Mouse (Mus musculus) hindbrain, embryonic 13.5 days (tissue): ENCODE results near the gene Slc19a3. TPM values are rescaled to one million over a fixed set of nuclear protein-coding genes. Genes with fewer than 3 reads are reported as not detected.
A peak's percentile ranks its signal among the peaks of the same experiment; 100 is the strongest.

Experiments
- ATAC-seq: fragments of 200-750 bp; cut with Nextera tagmentation; 2 replicates; pipeline ENCODE4 v1.8.0; 2017; ENCODE audit warnings: moderate TSS enrichment; ENCODE audit not compliant: low FRiP score
- H3K27ac ChIP-seq: fragments of 300-500 bp; sonication (generic); 2 replicates; pipeline ENCODE4 v1.5.1; 2015; ENCODE audit warnings: inconsistent platforms, mild to moderate bottlenecking, moderate library complexity
- H3K27me3 ChIP-seq: fragments of 300-500 bp; sonication (generic); 2 replicates; pipeline ENCODE4 v1.6.1; 2015; ENCODE audit warnings: mild to moderate bottlenecking, inconsistent platforms
- H3K36me3 ChIP-seq: fragments of 300-500 bp; sonication (generic); 2 replicates; pipeline ENCODE4 v1.6.1; 2015; ENCODE audit warnings: mild to moderate bottlenecking, inconsistent platforms
- H3K4me1 ChIP-seq: fragments of 300-500 bp; sonication (generic); replicated peaks from 2 replicates; pipeline ENCODE4 v1.6.1; 2015; ENCODE audit warnings: inconsistent platforms
- H3K4me2 ChIP-seq: fragments of 300-500 bp; sonication (generic); 2 replicates; pipeline ENCODE4 v1.6.1; 2015; ENCODE audit warnings: inconsistent platforms, mild to moderate bottlenecking, moderate library complexity
- H3K4me3 ChIP-seq: fragments of 300-500 bp; sonication (generic); 2 replicates; pipeline ENCODE4 v1.5.1; 2015; ENCODE audit warnings: mild to moderate bottlenecking, inconsistent platforms
- H3K9ac ChIP-seq: fragments of 300-500 bp; sonication (generic); 2 replicates; pipeline ENCODE4 v1.6.1; 2015; ENCODE audit warnings: mild to moderate bottlenecking, inconsistent platforms
- H3K9me3 ChIP-seq: fragments of 300-500 bp; sonication (generic); 2 replicates; pipeline ENCODE4 v1.6.1; 2016; ENCODE audit warnings: inconsistent platforms
- WGBS: fragments of 180-500 bp; shearing (Covaris S2); methylation state at CpG from one replicate; pipeline ENCODE4 v1.1.7; 2015; 5-methylcytosine and 5-hydroxymethylcytosine counted together
- polyA plus RNA-seq: library from polyadenylated mRNA; unstranded; fragments of >200 nt; fragmentation: Nextera tagmentation; extraction: Ambion mirVana; gene quantifications from 2 replicates; pipeline ENCODE4 v1.2.1, GENCODE M21; 2015

Gene Slc19a3
- polyA plus RNA-seq, 1 experiment from 2014 or later = 0.64 TPM

GRCm38 (mm10) chr1:82993947-82994346 lies 44.3 kb downstream of the Slc19a3 start:
- ATAC-seq = no peak
- Histone ChIP-seq H3K9ac (no peak overlapping the region), H3K9me3 (no peaks in the 10 kb centered on the region), H3K4me2 (no peak overlapping the region), H3K36me3 (no peaks in the 10 kb centered on the region), H3K27me3 (no peaks in the 10 kb centered on the region), H3K4me3 (no peak overlapping the region), H3K4me1 (no peaks in the 10 kb centered on the region), H3K27ac (no peak overlapping the region)
- WGBS = 77% methylated on average over 3 of the region's 3 CpGs

- Histone ChIP-seq H3K36me3 (no peaks in the 10 kb centered on the region), H3K27me3 (no peaks in the 10 kb centered on the region), H3K27ac (no peak overlapping the region), H3K9ac (no peak overlapping the region), H3K4me3 (no peak overlapping the region), H3K4me1 (no peaks in the 10 kb centered on the region), H3K4me2 (no peak overlapping the region), H3K9me3 (no peaks in the 10 kb centered on the region)
- WGBS = 93% methylated on average over 6 of the region's 6 CpGs
- ATAC-seq = no peak
Measured at GRCm38 (mm10) chr1:82992093-82992492, 46.2 kb downstream of the Slc19a3 start.

GRCm38 (mm10) chr1:82991596-82991995 lies 46.7 kb downstream of the Slc19a3 start:
- Histone ChIP-seq H3K4me2 (no peak overlapping the region), H3K9me3 (no peaks in the 10 kb centered on the region), H3K4me1 (no peaks in the 10 kb centered on the region), H3K9ac (no peak overlapping the region), H3K4me3 (no peak overlapping the region), H3K36me3 (no peaks in the 10 kb centered on the region), H3K27me3 (no peaks in the 10 kb centered on the region), H3K27ac (no peak overlapping the region)
- 79% methylated on average over 3 of the region's 3 CpGs for WGBS
- no peak for ATAC-seq

- Histone ChIP-seq H3K27ac (no peak overlapping the region), H3K9me3 (no peaks in the 10 kb centered on the region), H3K4me1 (no peaks in the 10 kb centered on the region), H3K4me3 (no peak overlapping the region), H3K9ac (no peak overlapping the region), H3K27me3 (no peaks in the 10 kb centered on the region), H3K4me2 (no peak overlapping the region), H3K36me3 (no peaks in the 10 kb centered on the region)
- no peak for ATAC-seq
- WGBS = 75% methylated on average over 4 of the region's 4 CpGs
Measured at GRCm38 (mm10) chr1:82991062-82991461, 47.2 kb downstream of the Slc19a3 start.

GRCm38 (mm10) chr1:82987530-82988198 lies 50.6 kb downstream of the Slc19a3 start:
- no peak overlapping the region for H3K9ac ChIP-seq
- peak; percentile 69 for ATAC-seq
- no peaks in the 10 kb centered on the region for H3K36me3 ChIP-seq
- no peak overlapping the region for H3K4me2 ChIP-seq
- H3K27me3 ChIP-seq = no peaks in the 10 kb centered on the region
- H3K4me3 ChIP-seq = no peak overlapping the region
- no peak overlapping the region for H3K27ac ChIP-seq
- 39% methylated on average over 4 of the region's 4 CpGs for whole genome bisulfite sequencing
- no peaks in the 10 kb centered on the region for H3K4me1 ChIP-seq
- H3K9me3 ChIP-seq = peaks cover 7% of the 10 kb centered on the region

GRCm38 (mm10) chr1:82986738-82987137 lies 51.5 kb downstream of the Slc19a3 start:
- H3K36me3 ChIP-seq = no peaks in the 10 kb centered on the region
- WGBS = 93% methylated on average over 6 of the region's 6 CpGs
- no peaks in the 10 kb centered on the region for H3K27me3 ChIP-seq
- H3K4me1 ChIP-seq = no peaks in the 10 kb centered on the region
- no peak overlapping the region for H3K4me2 ChIP-seq
- no peak for ATAC-seq
- no peak overlapping the region for H3K9ac ChIP-seq
- H3K9me3 ChIP-seq = peaks cover 7% of the 10 kb centered on the region
- no peak overlapping the region for H3K4me3 ChIP-seq
- H3K27ac ChIP-seq = no peak overlapping the region

- Histone ChIP-seq H3K27me3 (no peaks in the 10 kb centered on the region), H3K9ac (no peak overlapping the region), H3K9me3 (no peaks in the 10 kb centered on the region), H3K36me3 (no peaks in the 10 kb centered on the region), H3K4me1 (no peaks in the 10 kb centered on the region), H3K4me3 (no peak overlapping the region), H3K27ac (no peak overlapping the region), H3K4me2 (no peak overlapping the region)
- ATAC-seq = no peak
Measured at GRCm38 (mm10) chr1:82977840-82978239, 60.4 kb downstream of the Slc19a3 start.

- Histone ChIP-seq H3K4me1 (no peaks in the 10 kb centered on the region), H3K27ac (no peak overlapping the region), H3K4me2 (no peak overlapping the region), H3K36me3 (no peaks in the 10 kb centered on the region), H3K9me3 (no peaks in the 10 kb centered on the region), H3K9ac (no peak overlapping the region), H3K27me3 (no peaks in the 10 kb centered on the region), H3K4me3 (no peak overlapping the region)
- ATAC-seq = no peak
- WGBS = 92% methylated on average over 5 of the region's 5 CpGs
Measured at GRCm38 (mm10) chr1:82975750-82976149, 62.5 kb downstream of the Slc19a3 start.

GRCm38 (mm10) chr1:82974342-82974741 lies 63.9 kb downstream of the Slc19a3 start:
- H3K9ac ChIP-seq = no peak overlapping the region
- H3K27ac ChIP-seq = no peak overlapping the region
- ATAC-seq = no peak
- 93% methylated on average over 9 of the region's 9 CpGs for WGBS
- H3K4me1 ChIP-seq = no peaks in the 10 kb centered on the region
- no peaks in the 10 kb centered on the region for H3K27me3 ChIP-seq
- no peak overlapping the region for H3K4me3 ChIP-seq
- no peak overlapping the region for H3K4me2 ChIP-seq
- no peaks in the 10 kb centered on the region for H3K36me3 ChIP-seq
- H3K9me3 ChIP-seq = no peaks in the 10 kb centered on the region

GRCm38 (mm10) chr1:82973901-82974300 lies 64.3 kb downstream of the Slc19a3 start:
- no peaks in the 10 kb centered on the region for H3K36me3 ChIP-seq
- ATAC-seq = no peak
- no peaks in the 10 kb centered on the region for H3K4me1 ChIP-seq
- no peak overlapping the region for H3K4me2 ChIP-seq
- no peaks in the 10 kb centered on the region for H3K27me3 ChIP-seq
- H3K27ac ChIP-seq = no peak overlapping the region
- H3K9me3 ChIP-seq = no peaks in the 10 kb centered on the region
- 71% methylated on average over 6 of the region's 6 CpGs for WGBS
- H3K4me3 ChIP-seq = no peak overlapping the region
- no peak overlapping the region for H3K9ac ChIP-seq

GRCm38 (mm10) chr1:82973244-82973643 lies 65.0 kb downstream of the Slc19a3 start:
- no peak overlapping the region for H3K4me3 ChIP-seq
- no peaks in the 10 kb centered on the region for H3K36me3 ChIP-seq
- H3K9me3 ChIP-seq = no peaks in the 10 kb centered on the region
- H3K9ac ChIP-seq = no peak overlapping the region
- H3K27ac ChIP-seq = no peak overlapping the region
- H3K4me1 ChIP-seq = no peaks in the 10 kb centered on the region
- WGBS = 80% methylated on average over 1 of the region's 1 CpGs
- no peak for ATAC-seq
- no peak overlapping the region for H3K4me2 ChIP-seq
- no peaks in the 10 kb centered on the region for H3K27me3 ChIP-seq

GRCm38 (mm10) chr1:82972046-82972445 lies 66.2 kb downstream of the Slc19a3 start:
- H3K4me1 ChIP-seq = no peaks in the 10 kb centered on the region
- no peaks in the 10 kb centered on the region for H3K9me3 ChIP-seq
- no peak overlapping the region for H3K27ac ChIP-seq
- H3K4me2 ChIP-seq = no peak overlapping the region
- H3K4me3 ChIP-seq = no peak overlapping the region
- H3K9ac ChIP-seq = no peak overlapping the region
- WGBS = 71% methylated on average over 4 of the region's 4 CpGs
- no peak for ATAC-seq
- H3K27me3 ChIP-seq = no peaks in the 10 kb centered on the region
- no peaks in the 10 kb centered on the region for H3K36me3 ChIP-seq

- ATAC-seq = peak; percentile 46; the same call in 1 of the 2 replicates
- Histone ChIP-seq H3K27me3 (no peaks in the 10 kb centered on the region), H3K9me3 (no peaks in the 10 kb centered on the region), H3K4me3 (no peak overlapping the region), H3K4me2 (no peak overlapping the region), H3K36me3 (no peaks in the 10 kb centered on the region), H3K27ac (no peak overlapping the region), H3K4me1 (peaks cover 4% of the 10 kb centered on the region; the same call in 1 of the 2 replicates), H3K9ac (no peak overlapping the region)
- 46% methylated on average over 3 of the region's 3 CpGs for WGBS
Measured at GRCm38 (mm10) chr1:82966413-82966812, 71.8 kb downstream of the Slc19a3 start.
